Mouse (Mus musculus) brain, adult 10 weeks (tissue): Measurements from ENCODE around the gene Pld3. TPM values are rescaled to one million over a fixed set of nuclear protein-coding genes. Genes with fewer than 3 reads are reported as not detected.

Experiments used
- polyA plus RNA-seq: library from polyadenylated mRNA; stranded (reverse); fragments of 350-450 nt; fragmentation: Illumina TruSeq; extraction: RNeasy Lipid Tissue Mini Kit (QIAGEN cat#74804); gene quantifications from one replicate; pipeline ENCODE4 v1.2.3, GENCODE M21; 2015; ENCODE audit warnings: low read depth, low replicate concordance

Gene Pld3
- polyA plus RNA-seq, result 607 TPM

GRCm38 (mm10) chr7:27552931-27553513 is at the start of gene Pld3, which contains the start of gene 2310022A10Rik:
Gene Pld3 (minus strand): TSS chr7:27553218.
Gene 2310022A10Rik (plus strand): TSS chr7:27553233.

GRCm38 (mm10) chr7:27591266-27592216 is 38.5 kb upstream of the Pld3 start, which contains the start of gene Akt2:
Gene Akt2 (plus strand): TSS chr7:27591552.

DNA sequence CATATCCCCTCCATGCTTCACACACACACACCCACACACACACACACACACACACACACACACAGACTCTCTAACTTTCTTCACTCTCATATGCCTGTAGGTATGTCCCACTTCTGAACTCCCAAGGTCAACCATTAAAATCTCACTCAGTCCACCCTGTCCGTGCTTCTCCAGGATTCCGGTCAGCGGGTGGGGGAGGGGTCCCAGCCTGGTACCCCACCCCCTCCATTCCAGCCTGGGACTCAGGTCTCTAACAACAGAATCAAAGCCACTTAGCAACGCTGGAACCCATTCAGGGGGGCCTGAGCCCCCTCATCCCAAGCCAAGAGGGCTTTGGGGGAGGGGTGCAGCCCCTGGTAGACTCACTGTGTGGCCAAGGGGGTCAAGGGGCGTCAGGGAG is 30.1 kb downstream of the Pld3 start, which contains the start of gene Hipk4:
Hipk4 (plus strand) TSS at position 301 of the 400 bp plus-strand sequence.

DNA sequence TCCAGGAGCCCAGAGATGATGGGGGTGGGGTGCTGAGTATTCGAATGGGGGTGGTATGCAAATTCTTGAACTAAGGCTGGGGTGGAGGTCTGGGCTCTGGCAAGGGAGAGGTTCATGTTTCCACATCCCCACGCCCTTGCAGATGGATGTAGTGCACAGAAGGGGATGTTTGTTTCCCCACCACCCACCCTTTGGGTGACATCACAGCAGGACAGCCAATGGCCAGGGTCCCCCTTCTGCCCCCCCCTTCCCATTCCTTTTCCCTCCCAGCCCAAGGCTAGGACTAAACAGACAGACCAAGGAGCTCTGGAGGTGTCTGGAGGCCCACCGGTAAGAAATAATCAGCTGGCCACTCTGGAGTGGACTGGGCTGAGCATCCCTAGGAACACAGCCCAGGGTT is 54.0 kb downstream of the Pld3 start, which contains the start of gene Prx:
Prx (plus strand) TSS at position 289 of the 400 bp plus-strand sequence.

DNA sequence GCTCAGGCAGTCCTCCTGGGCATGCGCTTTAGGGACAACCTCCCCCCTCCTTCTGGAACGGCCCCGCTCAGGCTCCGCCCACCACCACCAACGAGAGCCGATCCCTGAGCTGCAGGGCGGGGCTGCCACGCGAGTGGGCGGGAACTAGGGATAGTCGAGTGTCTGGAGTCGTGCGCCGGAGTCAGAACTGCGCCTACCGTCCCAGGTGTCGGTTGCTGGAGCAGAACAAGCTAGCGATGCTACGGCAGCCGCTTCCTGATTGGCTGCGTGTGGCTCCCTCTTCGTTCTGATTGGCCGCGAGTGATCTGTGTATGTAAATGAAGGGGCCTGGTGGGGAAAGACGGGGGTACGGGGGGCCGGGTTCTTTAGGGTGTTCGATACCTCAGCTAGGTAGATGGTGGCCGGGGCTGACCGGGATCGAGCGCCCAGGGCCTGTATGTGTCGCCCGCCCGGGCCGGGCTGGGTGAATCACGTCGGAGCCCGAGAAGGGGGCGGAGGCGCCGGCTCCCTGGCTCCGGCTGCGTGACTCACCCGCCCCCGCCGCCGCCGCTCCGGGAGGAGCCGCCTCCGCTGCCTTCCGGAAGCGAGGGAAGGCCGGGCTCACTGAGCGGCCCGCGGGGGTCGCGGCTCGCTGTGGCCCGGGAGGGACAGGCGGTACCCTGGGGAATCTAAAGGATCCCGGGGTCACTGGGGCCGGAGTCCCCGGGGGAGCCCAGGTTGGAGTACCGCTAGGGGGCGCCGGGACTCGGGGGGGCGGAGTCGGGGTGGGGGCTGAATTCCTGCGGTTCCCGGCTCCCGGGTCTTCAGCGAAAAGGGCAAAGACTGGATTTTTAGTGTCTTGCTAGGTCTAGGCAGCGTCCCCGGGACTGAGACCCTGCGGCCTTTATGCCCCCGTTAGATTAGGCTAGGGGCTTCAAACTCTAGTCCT is 66.0 kb downstream of the Pld3 start, which contains the start of gene Sertad1:
Sertad1 (plus strand) TSS at position 141 of the 928 bp plus-strand sequence.

Other genes starting within 250 kb of the Pld3 start
- 31.2 TPM for gene Ltbp4, start 215.5 kb downstream of the Pld3 start, polyA plus RNA-seq
- gene Shkbp1, start 197.2 kb downstream of the Pld3 start, polyA plus RNA-seq, result 29.2 TPM
- gene Gm20479, start 195.8 kb downstream of the Pld3 start, polyA plus RNA-seq, result not detected
- 71.8 TPM for gene Sptbn4, start 105.5 kb downstream of the Pld3 start, polyA plus RNA-seq
- 22.0 TPM for gene Blvrb, start 105.2 kb downstream of the Pld3 start, polyA plus RNA-seq
- 4.7 TPM for gene Sertad3, start 79.5 kb downstream of the Pld3 start, polyA plus RNA-seq
- gene Sertad1, start 66.3 kb downstream of the Pld3 start, polyA plus RNA-seq, result 18.4 TPM
- gene Prx, start 53.9 kb downstream of the Pld3 start, polyA plus RNA-seq, result 0.22 TPM
- gene Hipk4, start 30.0 kb downstream of the Pld3 start, polyA plus RNA-seq, result not detected
- gene 2310022A10Rik, start within 50 bp of the Pld3 start, polyA plus RNA-seq, result 21.4 TPM
- 106 TPM for gene Akt2, start 38.3 kb upstream of the Pld3 start, polyA plus RNA-seq
- 76.0 TPM for gene Ttc9b, start 100.7 kb upstream of the Pld3 start, polyA plus RNA-seq
- 133 TPM for gene Map3k10, start 121.4 kb upstream of the Pld3 start, polyA plus RNA-seq
- gene Zfp607b, start 136.1 kb upstream of the Pld3 start, polyA plus RNA-seq, result 9.8 TPM
- 25.7 TPM for gene Zfp60, start 178.2 kb upstream of the Pld3 start, polyA plus RNA-seq